Mouse (Mus musculus) lung, postnatal 10 days (tissue): ENCODE measurements around the gene Ltbp4.
A peak's percentile ranks its signal among the peaks of the same experiment; 100 is the strongest.

ENCODE experiments used
- DNase-seq: peaks from one replicate; pipeline ENCODE4 v3.0.0; 2021

Gene Ltbp4

DNA sequence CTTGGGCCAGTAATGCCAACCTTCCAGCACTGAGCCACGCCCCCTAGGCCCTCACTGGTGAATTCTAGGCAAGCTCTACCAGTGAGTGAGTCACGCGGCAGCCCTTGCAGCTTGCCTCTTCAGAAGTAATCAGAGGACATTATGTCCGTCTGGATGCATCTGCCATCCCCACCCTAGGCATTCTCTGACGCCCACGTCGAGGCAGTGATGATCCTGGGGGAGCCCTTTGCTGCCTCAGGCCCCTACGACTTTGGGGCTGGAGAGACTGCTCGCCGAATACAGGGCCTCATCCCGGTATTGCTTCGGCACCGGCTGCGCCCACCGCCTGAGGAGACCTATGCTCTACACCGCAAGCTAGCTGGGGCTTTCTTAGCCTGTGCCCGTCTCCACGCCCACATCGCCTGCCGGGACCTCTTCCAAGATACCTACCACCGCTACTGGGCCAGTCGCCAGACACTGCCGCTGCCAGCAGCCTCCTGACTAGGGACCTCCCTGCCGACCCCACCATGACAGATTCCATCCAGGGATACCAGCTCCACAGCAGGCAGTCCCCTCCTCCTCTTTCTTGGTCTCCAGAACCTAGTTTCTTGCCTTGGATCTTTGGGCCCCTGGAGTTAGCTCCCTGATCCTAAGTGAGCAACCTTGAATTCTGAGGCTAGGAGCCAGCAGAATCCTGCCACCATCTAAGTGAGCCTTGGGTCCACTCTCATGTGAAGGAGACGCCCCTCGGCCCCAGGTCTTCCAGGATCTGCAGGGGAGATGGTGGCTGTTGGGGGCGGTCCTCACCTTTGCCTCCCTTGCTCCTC, 80.2 kb downstream of the Ltbp4 start:
- peak; percentile 50 for DNase-seq

DNA sequence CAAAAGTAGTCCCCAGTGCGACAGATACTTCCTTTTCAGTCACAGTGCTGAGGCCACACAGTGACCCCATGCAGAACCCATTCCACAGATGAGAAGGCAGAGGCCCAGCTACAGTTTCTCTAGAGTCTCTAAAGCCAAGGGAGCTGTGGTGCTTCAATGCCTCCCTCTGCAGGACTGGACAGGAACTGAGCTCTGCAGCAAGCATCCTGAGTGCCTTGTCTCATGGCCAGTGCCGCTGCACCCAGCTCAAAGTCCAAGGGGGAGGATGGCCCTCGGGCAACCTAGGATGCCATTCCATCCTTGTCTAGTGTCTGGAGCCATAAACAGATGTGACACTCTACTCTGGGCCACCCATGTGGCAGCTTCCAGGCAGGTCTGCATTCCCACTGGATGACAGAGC, 81.8 kb downstream of the Ltbp4 start:
- peak; percentile 49 for DNase-seq
